Mouse (Mus musculus): ENCODE results near the gene Klhdc4. TPM values are rescaled to one million over a fixed set of nuclear protein-coding genes. Genes with fewer than 3 reads are reported as not detected.

Gene Klhdc4
- polyA plus RNA-seq, 1 experiment from 2014 or later: 52.8 TPM

- Histone ChIP-seq H3K9me3 (ENCODE audit: control insufficient read depth, low read length) (no peaks in the 10 kb centered on the region), H3K36me3 (ENCODE audit: control insufficient read depth, insufficient read depth, low read length) (peaks cover 2% of the 10 kb centered on the region; the same call in 1 of the 2 replicates), H3K4me1 (ENCODE audit: control insufficient read depth, insufficient read depth, low read length) (no peaks in the 10 kb centered on the region), H3K27ac (replicated peaks; ENCODE audit: low read depth, low read length) (no peak overlapping the region), H3K4me2 (ENCODE audit: low read depth, severe bottlenecking) (no peak overlapping the region), H3K4me3 (ENCODE audit: low read depth, low read length) (no peak overlapping the region), H3K27me3 (ENCODE audit: control insufficient read depth, insufficient read depth, low read length) (no peaks in the 10 kb centered on the region), H3K9ac (ENCODE audit: low read length) (no peak overlapping the region)
- WGBS: 89% methylated on average over 3 of the region's 3 CpGs
- DNase-seq (ENCODE audit: low spot score) (no peak), ATAC-seq (ENCODE audit: insufficient number of reproducible peaks, low FRiP score, low TSS enrichment, low read depth) (no peak)
Observed at GRCm38 (mm10) chr8:121811502-121811901, 17.9 kb downstream of the Klhdc4 start.

- Histone ChIP-seq H3K4me2 (ENCODE audit: low read depth, severe bottlenecking) (no peak overlapping the region), H3K27ac (replicated peaks; ENCODE audit: low read depth, low read length) (no peak overlapping the region), H3K9me3 (ENCODE audit: control insufficient read depth, low read length) (no peaks in the 10 kb centered on the region), H3K36me3 (ENCODE audit: control insufficient read depth, insufficient read depth, low read length) (no peaks in the 10 kb centered on the region; the same call in 1 of the 2 replicates), H3K4me3 (ENCODE audit: low read depth, low read length) (no peak overlapping the region), H3K4me1 (ENCODE audit: control insufficient read depth, insufficient read depth, low read length) (no peaks in the 10 kb centered on the region), H3K9ac (ENCODE audit: low read length) (no peak overlapping the region), H3K27me3 (ENCODE audit: control insufficient read depth, insufficient read depth, low read length) (no peaks in the 10 kb centered on the region)
- DNase-seq (ENCODE audit: low spot score) (no peak), ATAC-seq (ENCODE audit: insufficient number of reproducible peaks, low FRiP score, low TSS enrichment, low read depth) (no peak)
- 94% methylated on average over 11 of the region's 11 CpGs for WGBS
Observed at GRCm38 (mm10) chr8:121809524-121810155, 19.7 kb downstream of the Klhdc4 start.

GRCm38 (mm10) chr8:121808032-121808431 lies 21.3 kb downstream of the Klhdc4 start:
- 77% methylated on average over 11 of the region's 11 CpGs for WGBS
- Histone ChIP-seq H3K36me3 (ENCODE audit: control insufficient read depth, insufficient read depth, low read length) (0 out of 2 replicates have a peak, but pooled peaks cover 4% of the 10 kb centered on the region), H3K27ac (replicated peaks; ENCODE audit: low read depth, low read length) (no peak overlapping the region), H3K27me3 (ENCODE audit: control insufficient read depth, insufficient read depth, low read length) (no peaks in the 10 kb centered on the region), H3K9ac (ENCODE audit: low read length) (no peak overlapping the region), H3K4me2 (ENCODE audit: low read depth, severe bottlenecking) (no peak overlapping the region), H3K4me3 (ENCODE audit: low read depth, low read length) (no peak overlapping the region), H3K9me3 (ENCODE audit: control insufficient read depth, low read length) (no peaks in the 10 kb centered on the region), H3K4me1 (ENCODE audit: control insufficient read depth, insufficient read depth, low read length) (no peaks in the 10 kb centered on the region)
- ATAC-seq (ENCODE audit: insufficient number of reproducible peaks, low FRiP score, low TSS enrichment, low read depth): no peak
- no peak for DNase-seq (ENCODE audit: low spot score)

GRCm38 (mm10) chr8:121806126-121806525 lies 23.2 kb downstream of the Klhdc4 start:
- no peaks in the 10 kb centered on the region for H3K4me1 ChIP-seq (ENCODE audit: control insufficient read depth, insufficient read depth, low read length)
- no peaks in the 10 kb centered on the region for H3K27me3 ChIP-seq (ENCODE audit: control insufficient read depth, insufficient read depth, low read length)
- H3K27ac ChIP-seq (replicated peaks; ENCODE audit: low read depth, low read length): no peak overlapping the region
- 93% methylated on average over 13 of the region's 13 CpGs for WGBS
- no peak overlapping the region for H3K4me3 ChIP-seq (ENCODE audit: low read depth, low read length)
- no peak overlapping the region for H3K4me2 ChIP-seq (ENCODE audit: low read depth, severe bottlenecking)
- no peak for DNase-seq (ENCODE audit: low spot score)
- H3K9me3 ChIP-seq (ENCODE audit: control insufficient read depth, low read length): no peaks in the 10 kb centered on the region
- no peak for ATAC-seq (ENCODE audit: insufficient number of reproducible peaks, low FRiP score, low TSS enrichment, low read depth)
- H3K9ac ChIP-seq (ENCODE audit: low read length): no peak overlapping the region
- peaks cover 4% of the 10 kb centered on the region; the same call in 1 of the 2 replicates for H3K36me3 ChIP-seq (ENCODE audit: control insufficient read depth, insufficient read depth, low read length)

GRCm38 (mm10) chr8:121804829-121805228 lies 24.5 kb downstream of the Klhdc4 start:
- WGBS: 94% methylated on average over 5 of the region's 5 CpGs
- H3K36me3 ChIP-seq (ENCODE audit: control insufficient read depth, insufficient read depth, low read length): peaks cover 6% of the 10 kb centered on the region
- no peak for ATAC-seq (ENCODE audit: insufficient number of reproducible peaks, low FRiP score, low TSS enrichment, low read depth)

GRCm38 (mm10) chr8:121798401-121798800 lies 31.0 kb downstream of the Klhdc4 start:
- Histone ChIP-seq H3K27me3 (ENCODE audit: control insufficient read depth, insufficient read depth, low read length) (no peaks in the 10 kb centered on the region), H3K9ac (ENCODE audit: low read length) (no peak overlapping the region), H3K9me3 (ENCODE audit: control insufficient read depth, low read length) (no peaks in the 10 kb centered on the region), H3K27ac (replicated peaks; ENCODE audit: low read depth, low read length) (no peak overlapping the region), H3K36me3 (ENCODE audit: control insufficient read depth, insufficient read depth, low read length) (peaks cover 16% of the 10 kb centered on the region), H3K4me3 (ENCODE audit: low read depth, low read length) (no peak overlapping the region), H3K4me1 (ENCODE audit: control insufficient read depth, insufficient read depth, low read length) (no peaks in the 10 kb centered on the region), H3K4me2 (ENCODE audit: low read depth, severe bottlenecking) (no peak overlapping the region)
- DNase-seq (ENCODE audit: low spot score) (no peak), ATAC-seq (ENCODE audit: insufficient number of reproducible peaks, low FRiP score, low TSS enrichment, low read depth) (no peak)
- WGBS: 85% methylated on average over 6 of the region's 6 CpGs

More at GRCm38 (mm10) chr8:121804829-121805228, 24.5 kb downstream of the Klhdc4 start:
- H3K9ac ChIP-seq (ENCODE audit: low read length): no peak overlapping the region
- H3K4me3 ChIP-seq (ENCODE audit: low read depth, low read length): no peak overlapping the region
- no peaks in the 10 kb centered on the region for H3K27me3 ChIP-seq (ENCODE audit: control insufficient read depth, insufficient read depth, low read length)
- no peaks in the 10 kb centered on the region for H3K9me3 ChIP-seq (ENCODE audit: control insufficient read depth, low read length)
- no peak for DNase-seq (ENCODE audit: low spot score)
- no peak overlapping the region for H3K4me2 ChIP-seq (ENCODE audit: low read depth, severe bottlenecking)
- no peak overlapping the region for H3K27ac ChIP-seq (replicated peaks; ENCODE audit: low read depth, low read length)
- no peaks in the 10 kb centered on the region for H3K4me1 ChIP-seq (ENCODE audit: control insufficient read depth, insufficient read depth, low read length)

GRCm38 (mm10) chr8:121796406-121796805 lies 33.0 kb downstream of the Klhdc4 start:
- no peaks in the 10 kb centered on the region for H3K27me3 ChIP-seq (ENCODE audit: control insufficient read depth, insufficient read depth, low read length)
- ATAC-seq (ENCODE audit: insufficient number of reproducible peaks, low FRiP score, low TSS enrichment, low read depth): no peak
- no peaks in the 10 kb centered on the region for H3K4me1 ChIP-seq (ENCODE audit: control insufficient read depth, insufficient read depth, low read length)
- H3K9me3 ChIP-seq (ENCODE audit: control insufficient read depth, low read length): no peaks in the 10 kb centered on the region
- no peak for DNase-seq (ENCODE audit: low spot score)
- H3K4me3 ChIP-seq (ENCODE audit: low read depth, low read length): no peak overlapping the region
- H3K4me2 ChIP-seq (ENCODE audit: low read depth, severe bottlenecking): no peak overlapping the region
- no peak overlapping the region for H3K9ac ChIP-seq (ENCODE audit: low read length)
- H3K27ac ChIP-seq (replicated peaks; ENCODE audit: low read depth, low read length): no peak overlapping the region
- peaks cover 13% of the 10 kb centered on the region for H3K36me3 ChIP-seq (ENCODE audit: control insufficient read depth, insufficient read depth, low read length)
- WGBS: 92% methylated on average over 11 of the region's 11 CpGs

- Histone ChIP-seq H3K4me1 (ENCODE audit: control insufficient read depth, insufficient read depth, low read length) (no peaks in the 10 kb centered on the region), H3K36me3 (ENCODE audit: control insufficient read depth, insufficient read depth, low read length) (peaks cover 11% of the 10 kb centered on the region; the same call in 1 of the 2 replicates), H3K4me2 (ENCODE audit: low read depth, severe bottlenecking) (no peak overlapping the region), H3K4me3 (ENCODE audit: low read depth, low read length) (no peak overlapping the region), H3K9me3 (ENCODE audit: control insufficient read depth, low read length) (no peaks in the 10 kb centered on the region), H3K9ac (ENCODE audit: low read length) (no peak overlapping the region), H3K27ac (replicated peaks; ENCODE audit: low read depth, low read length) (no peak overlapping the region), H3K27me3 (ENCODE audit: control insufficient read depth, insufficient read depth, low read length) (no peaks in the 10 kb centered on the region)
- ATAC-seq (ENCODE audit: insufficient number of reproducible peaks, low FRiP score, low TSS enrichment, low read depth): no peak
- no peak for DNase-seq (ENCODE audit: low spot score)
- 96% methylated on average over 8 of the region's 8 CpGs for WGBS
Observed at GRCm38 (mm10) chr8:121795461-121795860, 33.9 kb downstream of the Klhdc4 start.

- H3K4me3 ChIP-seq (ENCODE audit: low read depth, low read length): no peak overlapping the region
- H3K4me1 ChIP-seq (ENCODE audit: control insufficient read depth, insufficient read depth, low read length): no peaks in the 10 kb centered on the region
- H3K9ac ChIP-seq (ENCODE audit: low read length): no peak overlapping the region
- peaks cover 11% of the 10 kb centered on the region; the same call in 1 of the 2 replicates for H3K36me3 ChIP-seq (ENCODE audit: control insufficient read depth, insufficient read depth, low read length)
- DNase-seq (ENCODE audit: low spot score): no peak
- H3K27ac ChIP-seq (replicated peaks; ENCODE audit: low read depth, low read length): no peak overlapping the region
- H3K9me3 ChIP-seq (ENCODE audit: control insufficient read depth, low read length): no peaks in the 10 kb centered on the region
- H3K27me3 ChIP-seq (ENCODE audit: control insufficient read depth, insufficient read depth, low read length): no peaks in the 10 kb centered on the region
- H3K4me2 ChIP-seq (ENCODE audit: low read depth, severe bottlenecking): no peak overlapping the region
- 35% methylated on average over 3 of the region's 3 CpGs for WGBS
- no peak for ATAC-seq (ENCODE audit: insufficient number of reproducible peaks, low FRiP score, low TSS enrichment, low read depth)
Observed at GRCm38 (mm10) chr8:121794151-121794550, 35.2 kb downstream of the Klhdc4 start.
